9 mouse cellular contexts compared by ENCODE assay signal in genomic region chr10:80998778-80999177, GRCm38 (mm10). TPM values are rescaled to one million over a fixed set of nuclear protein-coding genes. Genes with fewer than 3 reads are reported as not detected.
DNase-seq lines count a peak whose midpoint lies in the region; ATAC-seq and TF ChIP-seq lines count a peak whose summit lies in the region.
"Had no signal": no experiment of that assay in that cellular context is flagged by ENCODE, and none has a peak within 500 bp of the region (broad histone marks: within the 10 kb centered on the region; RNA-seq: fewer than 3 reads in every experiment).

No protein-coding gene starts in this region.

- peak; percentile 56 for TF ChIP-seq CTCF in E14TG2a.4 (conservative IDR thresholded peaks at IDR 0.05; ENCODE audit: low read length)
- peak; percentile 57 for TF ChIP-seq CTCF in bone marrow macrophage, adult 2 months (IDR thresholded peaks at IDR 0.05; ENCODE audit: low read depth, low read length)
- TF ChIP-seq CTCF in liver, embryonic 14.5 days (IDR thresholded peaks at IDR 0.05; ENCODE audit: low read depth), result peak; percentile 84
- TF ChIP-seq CTCF in small intestine, adult 2 months (IDR thresholded peaks at IDR 0.05; ENCODE audit: extremely low read depth, insufficient read length, insufficient replicate concordance, low read depth, low read length), result peak; percentile 75; the same call in 1 of the 2 replicates

- 11% methylated on average over 12 of the region's 12 CpGs for WGBS in kidney, embryonic 16.5 days
- WGBS in liver, embryonic 14.5 days (ENCODE audit: insufficient replicate concordance), result 5% methylated on average over 12 of the region's 12 CpGs
- 6% methylated on average over 12 of the region's 12 CpGs for WGBS in small intestine, adult 2 months

- no peak overlapping the region for H3K4me3 ChIP-seq in kidney, embryonic 16.5 days (ENCODE audit: low read length)
- H3K4me3 ChIP-seq in E14TG2a.4 (replicated peaks; ENCODE audit: low read length), result no peak overlapping the region
- no peak overlapping the region for H3K4me3 ChIP-seq in bone marrow macrophage, adult 2 months (ENCODE audit: insufficient read depth, low read length)
- H3K4me3 ChIP-seq in liver, embryonic 14.5 days (ENCODE audit: insufficient read depth in 1 of 2, low read depth in 2 of 2, low read length in 2 of 2), result no peak overlapping the region
- no peak overlapping the region for H3K4me3 ChIP-seq in small intestine, adult 2 months (ENCODE audit: low read depth, low read length)

- H3K4me1 ChIP-seq in kidney, embryonic 16.5 days (ENCODE audit: insufficient read depth, low read length), result peaks cover 15% of the 10 kb centered on the region
- peaks cover 73% of the 10 kb centered on the region for H3K4me1 ChIP-seq in E14TG2a.4 (replicated peaks; ENCODE audit: low read depth, low read length)
- H3K4me1 ChIP-seq in bone marrow macrophage, adult 2 months (ENCODE audit: control insufficient read depth, insufficient read depth, low read length), result peaks cover 4% of the 10 kb centered on the region; the same call in 1 of the 2 replicates
- H3K4me1 ChIP-seq in liver, embryonic 14.5 days (replicated peaks; ENCODE audit: control insufficient read depth in 2 of 2, insufficient read depth in 2 of 2, low read length in 1 of 2), result peaks cover 3 to 8% of the 10 kb centered on the region in 2 experiments; a peak in 3 of 4 replicates
- peaks cover 5% of the 10 kb centered on the region for H3K4me1 ChIP-seq in small intestine, adult 2 months (ENCODE audit: control insufficient read depth, insufficient read depth, insufficient read length, low read length)

- no peaks in the 10 kb centered on the region for H3K36me3 ChIP-seq in kidney, embryonic 16.5 days (ENCODE audit: insufficient read depth, low read length)
- no peaks in the 10 kb centered on the region for H3K36me3 ChIP-seq in E14TG2a.4 (ENCODE audit: insufficient read depth, low read length)
- no peaks in the 10 kb centered on the region for H3K36me3 ChIP-seq in liver, embryonic 14.5 days (replicated peaks; ENCODE audit: control insufficient read depth, insufficient read depth, low read depth)
- no peaks in the 10 kb centered on the region for H3K36me3 ChIP-seq in small intestine, adult 2 months (ENCODE audit: control insufficient read depth, insufficient read depth, low read length)

- TF ChIP-seq POLR2A in bone marrow macrophage, adult 2 months (IDR thresholded peaks at IDR 0.05; ENCODE audit: borderline replicate concordance, low read depth, low read length), result no peak
- no peak for TF ChIP-seq POLR2A in small intestine, adult 2 months (IDR thresholded peaks at IDR 0.05; ENCODE audit: low read depth, low read length)

- TF ChIP-seq EP300 in liver, embryonic 14.5 days (IDR thresholded peaks at IDR 0.05; ENCODE audit: low read depth), result no peak

- DNase-seq in kidney, postnatal 10 days, result peak; percentile 71
- peak; percentile 42 to 57 (median 51) for DNase-seq in liver, embryonic 14.5 days (ENCODE audit: low read depth in 3 of 3, low spot score in 3 of 3)

- no peak overlapping the region for H3K27ac ChIP-seq in kidney, embryonic 16.5 days (ENCODE audit: low read length)
- no peak overlapping the region for H3K27ac ChIP-seq in bone marrow macrophage, adult 2 months (ENCODE audit: insufficient read depth, low read depth, low read length)
- no peak overlapping the region for H3K27ac ChIP-seq in liver, embryonic 14.5 days
- no peak overlapping the region for H3K27ac ChIP-seq in small intestine, adult 2 months (ENCODE audit: insufficient read depth, low read depth, low read length)

- H3K27me3 ChIP-seq in kidney, embryonic 16.5 days (ENCODE audit: insufficient read depth, low read length), result peaks cover 3% of the 10 kb centered on the region; the same call in 1 of the 2 replicates
- peaks cover 22% of the 10 kb centered on the region for H3K27me3 ChIP-seq in E14TG2a.4 (ENCODE audit: insufficient read depth, low read length)
- H3K27me3 ChIP-seq in liver, embryonic 14.5 days (ENCODE audit: control insufficient read depth, insufficient read depth, low read length), result no peaks in the 10 kb centered on the region
- H3K27me3 ChIP-seq in small intestine, adult 2 months (ENCODE audit: control insufficient read depth, insufficient read depth, low read length), result no peaks in the 10 kb centered on the region

- no peak overlapping the region for H3K9ac ChIP-seq in kidney, embryonic 16.5 days (replicated peaks; ENCODE audit: low read length)
- no peak overlapping the region for H3K9ac ChIP-seq in liver, embryonic 14.5 days (replicated peaks)

- no peak overlapping the region for H3K4me2 ChIP-seq in kidney, embryonic 16.5 days (replicated peaks; ENCODE audit: low read depth, low read length)
- no peak overlapping the region for H3K4me2 ChIP-seq in liver, embryonic 14.5 days (ENCODE audit: low read depth)

- no peak for ATAC-seq in kidney, embryonic 16.5 days (ENCODE audit: low FRiP score, low TSS enrichment)
- ATAC-seq in granulocyte monocyte progenitor cell, adult 5-6 weeks (replicated peaks; ENCODE audit: poor library complexity, severe bottlenecking), result peak; percentile 53
- peak; percentile 34; the same call in 1 of the 2 replicates for ATAC-seq in liver, embryonic 14.5 days (ENCODE audit: insufficient read depth)
- ATAC-seq in erythroblast, adult 5-6 weeks (replicated peaks; ENCODE audit: low FRiP score, poor library complexity, severe bottlenecking), result no peak

- no peaks in the 10 kb centered on the region for H3K9me3 ChIP-seq in kidney, embryonic 16.5 days (ENCODE audit: low read length)
- H3K9me3 ChIP-seq in E14TG2a.4 (ENCODE audit: low read length), result no peaks in the 10 kb centered on the region
- H3K9me3 ChIP-seq in liver, embryonic 14.5 days (ENCODE audit: control insufficient read depth, low read length), result no peaks in the 10 kb centered on the region

RNA-seq across cellular contexts. Expression of gene Gng7, which starts 16.0 kb away (rescaled TPM):
- polyA plus RNA-seq in kidney, embryonic 16.5 days (2015; fragmentation: Nextera tagmentation; extraction: Ambion mirVana), result 6.6 and 6.7 TPM in 2 replicates
- 3.5 and 4.6 TPM in 2 replicates for polyA plus RNA-seq in bone marrow macrophage, adult 2 months (2012; ENCODE audit: insufficient read depth, insufficient read length, missing spikeins)
- 0.30 and 1.5 TPM in 2 replicates for total RNA-seq in granulocyte monocyte progenitor cell, adult 5-6 weeks (2014; fragmentation: Nextera tagmentation)
- total RNA-seq in granulocyte monocyte progenitor cell, adult 5-6 weeks (2017), result 0.09 and 0.46 TPM in 2 replicates
- 0.19 and 0.25 TPM in 2 replicates for polyA plus RNA-seq in liver, embryonic 14.5 days (2012; rRNA removed)
- polyA plus RNA-seq in liver, embryonic 14.5 days (2014; fragmentation: Nextera tagmentation; extraction: Ambion mirVana), result 0.23 and 0.33 TPM in 2 replicates
- 0.44 and 0.74 TPM in 2 replicates for polyA plus RNA-seq in small intestine, adult 2 months (2012; rRNA removed)
- total RNA-seq in erythroblast, adult 5-6 weeks (2015; ENCODE audit: low replicate concordance), result not detected in 2 replicates
- total RNA-seq in erythroblast, adult 5-6 weeks (2017; ENCODE audit: low replicate concordance), result not detected in 2 replicates

RNA-seq across cellular contexts. Expression of gene Diras1, which starts 26.7 kb away (rescaled TPM):
- 0.11 and 0.41 TPM in 2 replicates for polyA plus RNA-seq in kidney, embryonic 16.5 days (2015; fragmentation: Nextera tagmentation; extraction: Ambion mirVana)
- not detected in 2 replicates for polyA plus RNA-seq in bone marrow macrophage, adult 2 months (2012; ENCODE audit: insufficient read depth, insufficient read length, missing spikeins)
- total RNA-seq in granulocyte monocyte progenitor cell, adult 5-6 weeks (2014; fragmentation: Nextera tagmentation), result not detected in 2 replicates
- not detected in 2 replicates for total RNA-seq in granulocyte monocyte progenitor cell, adult 5-6 weeks (2017)
- polyA plus RNA-seq in liver, embryonic 14.5 days (2012; rRNA removed), result 0.05 TPM in 1 of 2 replicates, not detected in the other
- not detected in 2 replicates for polyA plus RNA-seq in liver, embryonic 14.5 days (2014; fragmentation: Nextera tagmentation; extraction: Ambion mirVana)
- 0.32 and 0.38 TPM in 2 replicates for polyA plus RNA-seq in small intestine, adult 2 months (2012; rRNA removed)
- total RNA-seq in erythroblast, adult 5-6 weeks (2015; ENCODE audit: low replicate concordance), result not detected in 2 replicates
- not detected in 2 replicates for total RNA-seq in erythroblast, adult 5-6 weeks (2017; ENCODE audit: low replicate concordance)
- polyA plus RNA-seq: gonadal fat pad, adult 2 months had no signal

RNA-seq across cellular contexts. Expression of gene Slc39a3, which starts 38.4 kb away (rescaled TPM):
- 19.6 and 19.9 TPM in 2 replicates for polyA plus RNA-seq in kidney, embryonic 16.5 days (2015; fragmentation: Nextera tagmentation; extraction: Ambion mirVana)
- 14.0 and 14.5 TPM in 2 replicates for polyA plus RNA-seq in bone marrow macrophage, adult 2 months (2012; ENCODE audit: insufficient read depth, insufficient read length, missing spikeins)
- total RNA-seq in granulocyte monocyte progenitor cell, adult 5-6 weeks (2014; fragmentation: Nextera tagmentation), result 3.1 and 5.9 TPM in 2 replicates
- 4.3 and 5.3 TPM in 2 replicates for total RNA-seq in granulocyte monocyte progenitor cell, adult 5-6 weeks (2017)
- polyA plus RNA-seq in liver, embryonic 14.5 days (2012; rRNA removed), result 4.2 and 4.4 TPM in 2 replicates
- 2.7 and 3.2 TPM in 2 replicates for polyA plus RNA-seq in liver, embryonic 14.5 days (2014; fragmentation: Nextera tagmentation; extraction: Ambion mirVana)
- polyA plus RNA-seq in small intestine, adult 2 months (2012; rRNA removed), result 19.3 and 31.6 TPM in 2 replicates
- total RNA-seq in erythroblast, adult 5-6 weeks (2015; ENCODE audit: low replicate concordance), result 2.1 and 2.5 TPM in 2 replicates
- 2.7 and 3.8 TPM in 2 replicates for total RNA-seq in erythroblast, adult 5-6 weeks (2017; ENCODE audit: low replicate concordance)

Comparison
In these comparisons a context has a peak if more than half of its experiments do, and no peak if none do; other contexts are left out.
1. ATAC-seq: peak in granulocyte monocyte progenitor cell, adult 5-6 weeks (single experiment) and liver, embryonic 14.5 days (single experiment); none in kidney, embryonic 16.5 days (single experiment) and erythroblast, adult 5-6 weeks (single experiment).
2. Peak in every context shown above with its lines, with median percentiles within 50 percentile points of each other: CTCF ChIP-seq.